Mouse (Mus musculus) lung, postnatal 0 days (tissue): ENCODE measurements around the gene Pcp4.

Source experiments
- CTCF ChIP-seq: IDR thresholded peaks from 2 replicates; pipeline ENCODE4 v1.5.1; 2016; ENCODE audit warnings: antibody characterized with exemption, mild to moderate bottlenecking
- EP300 ChIP-seq: IDR thresholded peaks from 2 replicates; pipeline ENCODE4 v1.6.1; 2016; ENCODE audit warnings: antibody characterized with exemption, mild to moderate bottlenecking, control low read depth

DNA sequence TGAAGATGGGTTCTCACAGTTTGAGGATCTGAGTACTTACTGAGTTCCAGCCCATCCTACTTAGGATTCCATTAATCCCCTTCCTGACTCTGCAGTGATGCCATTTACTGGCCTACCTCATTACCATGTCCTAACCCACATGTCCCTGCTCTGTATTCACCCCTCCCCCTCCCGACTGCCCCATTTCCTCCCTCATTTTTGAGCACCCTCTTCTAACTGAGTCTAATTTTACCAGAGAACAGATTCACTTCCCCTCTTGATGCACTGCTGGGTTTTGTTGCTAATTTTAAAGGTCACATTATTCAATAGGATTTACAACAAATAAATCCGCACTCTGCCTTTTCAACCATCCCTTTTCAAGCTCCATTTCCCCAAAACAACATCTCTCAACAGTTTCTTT, 73.7 kb downstream of the Pcp4 start:
- no peak for TF ChIP-seq CTCF
- no peak for TF ChIP-seq EP300
